ENCODE assay signal across 22 mouse cellular contexts in genomic region chr15:12285535-12285809, GRCm38 (mm10). TPM values are rescaled to one million over a fixed set of nuclear protein-coding genes. Genes with fewer than 3 reads are reported as not detected.
DNase-seq lines count a peak whose midpoint lies in the region; ATAC-seq lines count a peak whose summit lies in the region.
"Had no signal": no experiment of that assay in that cellular context is flagged by ENCODE, and none has a peak within 500 bp of the region (broad histone marks: within the 10 kb centered on the region; RNA-seq: fewer than 3 reads in every experiment).

No protein-coding gene starts in this region.

- H3K4me2 ChIP-seq in heart, embryonic 13.5 days: no peak overlapping the region
- no peak overlapping the region for H3K4me2 ChIP-seq in lung, embryonic 15.5 days
- H3K4me2 ChIP-seq in embryonic facial prominence, embryonic 14.5 days (ENCODE audit: low read depth, low read length): no peak overlapping the region
- no peak overlapping the region for H3K4me2 ChIP-seq in liver, embryonic 12.5 days
- H3K4me2 ChIP-seq: forebrain, embryonic 15.5 days; hindbrain, embryonic 15.5 days; kidney, embryonic 15.5 days; neural tube, embryonic 15.5 days; stomach, embryonic 15.5 days had no signal

- H3K4me1 ChIP-seq in heart, embryonic 13.5 days: peaks cover 13% of the 10 kb centered on the region
- H3K4me1 ChIP-seq in lung, embryonic 15.5 days: peaks cover 13% of the 10 kb centered on the region
- no peaks in the 10 kb centered on the region; the same call in 1 of the 2 replicates for H3K4me1 ChIP-seq in embryonic facial prominence, embryonic 14.5 days (ENCODE audit: control insufficient read depth, insufficient read depth, low read length)
- H3K4me1 ChIP-seq in liver, embryonic 12.5 days: 0 out of 2 replicates have a peak, but pooled peaks cover 11% of the 10 kb centered on the region
- H3K4me1 ChIP-seq: forebrain, embryonic 15.5 days; hindbrain, embryonic 15.5 days; kidney, embryonic 15.5 days; stomach, embryonic 15.5 days had no signal

- H3K4me3 ChIP-seq in heart, embryonic 13.5 days: no peak overlapping the region
- no peak overlapping the region for H3K4me3 ChIP-seq in lung, embryonic 15.5 days
- H3K4me3 ChIP-seq in embryonic facial prominence, embryonic 14.5 days (ENCODE audit: low read depth, low read length): no peak overlapping the region
- H3K4me3 ChIP-seq in liver, embryonic 12.5 days: no peak overlapping the region
- H3K4me3 ChIP-seq: forebrain, embryonic 15.5 days; hindbrain, embryonic 15.5 days; kidney, embryonic 15.5 days; neural tube, embryonic 15.5 days; stomach, embryonic 15.5 days had no signal

- no peak for DNase-seq in heart, adult 9 months (ENCODE audit: low spot score in 2 of 2)
- no peak for DNase-seq in lung, postnatal 36 days
- DNase-seq in embryonic facial prominence, embryonic 14.5 days (ENCODE audit: low spot score): peak; percentile 49
- peak; percentile 21 for DNase-seq in skeletal muscle tissue, adult 2 months (ENCODE audit: low read depth, low spot score)
- DNase-seq: cerebellum, adult 8-10 months; gastrocnemius, postnatal 36 days; heart, postnatal 14 days; kidney, postnatal 4 days; thymus, adult 18-20 months had no signal

- no peaks in the 10 kb centered on the region for H3K36me3 ChIP-seq in heart, embryonic 13.5 days
- H3K36me3 ChIP-seq in lung, embryonic 15.5 days: no peaks in the 10 kb centered on the region
- H3K36me3 ChIP-seq in embryonic facial prominence, embryonic 14.5 days (ENCODE audit: control insufficient read depth, insufficient read depth, low read length): no peaks in the 10 kb centered on the region
- H3K36me3 ChIP-seq in liver, embryonic 12.5 days: no peaks in the 10 kb centered on the region
- H3K36me3 ChIP-seq: forebrain, embryonic 15.5 days; G1E; hindbrain, embryonic 15.5 days; kidney, embryonic 15.5 days; neural tube, embryonic 15.5 days; stomach, embryonic 15.5 days had no signal

- no peak for ATAC-seq in heart, embryonic 13.5 days (ENCODE audit: extremely low read depth, insufficient number of reproducible peaks, low FRiP score, low TSS enrichment)
- ATAC-seq in lung, embryonic 15.5 days (ENCODE audit: borderline replicate concordance, extremely low read depth, low FRiP score, low TSS enrichment): no peak
- no peak for ATAC-seq in embryonic facial prominence, embryonic 14.5 days (ENCODE audit: low read depth)
- no peak for ATAC-seq in liver, embryonic 12.5 days
- ATAC-seq: forebrain, embryonic 15.5 days; intestine, postnatal 0 days had no signal

- WGBS in heart, embryonic 13.5 days: 69% methylated on average over 5 of the region's 5 CpGs
- WGBS in lung, embryonic 15.5 days: 44% methylated on average over 5 of the region's 5 CpGs
- 62% methylated on average over 5 of the region's 5 CpGs for WGBS in embryonic facial prominence, embryonic 14.5 days
- 75% methylated on average over 5 of the region's 5 CpGs for WGBS in liver, embryonic 12.5 days (ENCODE audit: insufficient replicate concordance)

- peaks cover 3% of the 10 kb centered on the region; the same call in 1 of the 2 replicates for H3K9me3 ChIP-seq in heart, embryonic 13.5 days
- no peaks in the 10 kb centered on the region for H3K9me3 ChIP-seq in lung, embryonic 15.5 days
- H3K9me3 ChIP-seq in embryonic facial prominence, embryonic 14.5 days (ENCODE audit: control insufficient read depth, low read length): 0 out of 2 replicates have a peak, but pooled peaks cover 4% of the 10 kb centered on the region
- H3K9me3 ChIP-seq in liver, embryonic 12.5 days (replicated peaks): no peaks in the 10 kb centered on the region
- H3K9me3 ChIP-seq: forebrain, embryonic 15.5 days; hindbrain, embryonic 15.5 days; kidney, embryonic 15.5 days; neural tube, embryonic 15.5 days; stomach, embryonic 15.5 days had no signal

- no peak overlapping the region for H3K9ac ChIP-seq in heart, embryonic 13.5 days
- H3K9ac ChIP-seq in lung, embryonic 15.5 days: no peak overlapping the region
- H3K9ac ChIP-seq in embryonic facial prominence, embryonic 14.5 days (ENCODE audit: low read depth, low read length): no peak overlapping the region
- H3K9ac ChIP-seq in liver, embryonic 12.5 days: no peak overlapping the region
- H3K9ac ChIP-seq: forebrain, embryonic 15.5 days; hindbrain, embryonic 15.5 days; kidney, embryonic 15.5 days; liver, embryonic 14.5 days; neural tube, embryonic 15.5 days; stomach, embryonic 15.5 days had no signal

- H3K27me3 ChIP-seq in heart, embryonic 13.5 days (replicated peaks): no peaks in the 10 kb centered on the region
- H3K27me3 ChIP-seq in lung, embryonic 15.5 days: no peaks in the 10 kb centered on the region
- H3K27me3 ChIP-seq in embryonic facial prominence, embryonic 14.5 days (replicated peaks; ENCODE audit: control insufficient read depth, insufficient read depth, low read length): no peaks in the 10 kb centered on the region
- no peaks in the 10 kb centered on the region for H3K27me3 ChIP-seq in liver, embryonic 12.5 days (replicated peaks)
- H3K27me3 ChIP-seq: forebrain, embryonic 15.5 days; hindbrain, embryonic 15.5 days; kidney, embryonic 15.5 days; neural tube, embryonic 15.5 days; stomach, embryonic 15.5 days had no signal

- H3K27ac ChIP-seq in heart, embryonic 13.5 days (replicated peaks): peak overlapping the region; percentile 48; the same call in 1 of the 2 replicates
- H3K27ac ChIP-seq in lung, embryonic 15.5 days: peak overlapping the region; percentile 58
- H3K27ac ChIP-seq in embryonic facial prominence, embryonic 14.5 days (replicated peaks; ENCODE audit: low read depth, low read length): 0 out of 2 replicates have a peak overlapping the region, but pooled peaks have one; percentile 19
- H3K27ac ChIP-seq in liver, embryonic 12.5 days: no peak overlapping the region
- H3K27ac ChIP-seq: forebrain, embryonic 15.5 days; hindbrain, embryonic 15.5 days; kidney, embryonic 15.5 days; liver, embryonic 14.5 days; neural tube, embryonic 15.5 days; stomach, embryonic 15.5 days had no signal

RNA-seq across cellular contexts. Expression of gene Golph3, which starts 35.8 kb away (rescaled TPM):
- polyA plus RNA-seq in heart, embryonic 13.5 days (2015; fragmentation: Nextera tagmentation; extraction: Ambion mirVana): 60.1 and 63.0 TPM in 2 replicates
- polyA plus RNA-seq in lung, embryonic 15.5 days (2015; fragmentation: Nextera tagmentation; extraction: Ambion mirVana): 76.2 and 83.2 TPM in 2 replicates
- polyA plus RNA-seq in embryonic facial prominence, embryonic 14.5 days (2014; fragmentation: Nextera tagmentation; extraction: Ambion mirVana): 115 and 118 TPM in 2 replicates
- 79.8 and 82.7 TPM in 2 replicates for polyA plus RNA-seq in liver, embryonic 12.5 days (2016; fragmentation: Nextera tagmentation; extraction: Ambion mirVana)

RNA-seq across cellular contexts. Expression of gene 1810049J17Rik, which starts 36.2 kb away (rescaled TPM):
- polyA plus RNA-seq in heart, embryonic 13.5 days (2015; fragmentation: Nextera tagmentation; extraction: Ambion mirVana): 0.78 and 1.3 TPM in 2 replicates
- polyA plus RNA-seq in lung, embryonic 15.5 days (2015; fragmentation: Nextera tagmentation; extraction: Ambion mirVana): 0.99 and 1.4 TPM in 2 replicates
- polyA plus RNA-seq in embryonic facial prominence, embryonic 14.5 days (2014; fragmentation: Nextera tagmentation; extraction: Ambion mirVana): 2.1 and 2.9 TPM in 2 replicates
- polyA plus RNA-seq in liver, embryonic 12.5 days (2016; fragmentation: Nextera tagmentation; extraction: Ambion mirVana): 1.2 and 1.9 TPM in 2 replicates
- polyA plus RNA-seq: kidney, embryonic 15.5 days; midbrain, embryonic 16.5 days; neural tube, embryonic 15.5 days; spleen, adult 2 months had no signal

Comparison
In these comparisons a context has a peak if more than half of its experiments do, and no peak if none do; other contexts are left out.
1. DNase-seq: peak in embryonic facial prominence, embryonic 14.5 days (single experiment) and skeletal muscle tissue, adult 2 months (single experiment); none in heart, adult 9 months (0 of 2) and lung, postnatal 36 days (single experiment).